Mouse (Mus musculus) cerebellum, adult 11 months (tissue): ENCODE data around the gene Sema3c.

Experiments used
- DNase-seq: peaks from one replicate; pipeline ENCODE4 v3.0.0; 2022

Gene Sema3c

GRCm38 (mm10) chr5:17648865-17649542, 74.9 kb downstream of the Sema3c start:
- no peak for DNase-seq

GRCm38 (mm10) chr5:17661223-17661622, 87.1 kb downstream of the Sema3c start:
- DNase-seq = no peak

GRCm38 (mm10) chr5:17671356-17671755, 97.3 kb downstream of the Sema3c start:
- no peak for DNase-seq

- DNase-seq = no peak
These were observed 106.8 kb downstream of the Sema3c start for GRCm38 (mm10) chr5:17680862-17681261.

GRCm38 (mm10) chr5:17689121-17689520, 115.0 kb downstream of the Sema3c start:
- no peak for DNase-seq

GRCm38 (mm10) chr5:17689604-17690003, 115.5 kb downstream of the Sema3c start:
- no peak for DNase-seq

- DNase-seq = no peak
These were observed 121.3 kb downstream of the Sema3c start for GRCm38 (mm10) chr5:17695366-17695765.

- no peak for DNase-seq
These were observed 124.8 kb downstream of the Sema3c start for GRCm38 (mm10) chr5:17698905-17699304.

- DNase-seq = no peak
These were observed 130.1 kb downstream of the Sema3c start for GRCm38 (mm10) chr5:17704160-17704559.

- DNase-seq = no peak
These were observed 133.0 kb downstream of the Sema3c start for GRCm38 (mm10) chr5:17707086-17707485.

- DNase-seq = no peak
These were observed 138.3 kb downstream of the Sema3c start for GRCm38 (mm10) chr5:17712374-17712773.

GRCm38 (mm10) chr5:17715206-17715605, 141.1 kb downstream of the Sema3c start:
- DNase-seq = no peak

GRCm38 (mm10) chr5:17720011-17720410, 145.9 kb downstream of the Sema3c start:
- no peak for DNase-seq

- no peak for DNase-seq
These were observed 149.9 kb downstream of the Sema3c start for GRCm38 (mm10) chr5:17724031-17724430.

GRCm38 (mm10) chr5:17728047-17728446, 154.0 kb downstream of the Sema3c start:
- DNase-seq = no peak

GRCm38 (mm10) chr5:17739805-17740204, 165.7 kb downstream of the Sema3c start:
- no peak for DNase-seq

GRCm38 (mm10) chr5:17746520-17746919, 172.4 kb downstream of the Sema3c start:
- DNase-seq = no peak

GRCm38 (mm10) chr5:17747143-17747542, 173.1 kb downstream of the Sema3c start:
- no peak for DNase-seq

- no peak for DNase-seq
These were observed 174.2 kb downstream of the Sema3c start for GRCm38 (mm10) chr5:17748293-17748692.

- no peak for DNase-seq
These were observed 179.5 kb downstream of the Sema3c start for GRCm38 (mm10) chr5:17753471-17754005.

- DNase-seq = no peak
These were observed 192.1 kb downstream of the Sema3c start for GRCm38 (mm10) chr5:17766006-17766677.

- no peak for DNase-seq
These were observed 196.2 kb downstream of the Sema3c start for GRCm38 (mm10) chr5:17770328-17770727.

GRCm38 (mm10) chr5:17776571-17776970, 202.5 kb downstream of the Sema3c start:
- DNase-seq = peak; percentile 6
